Mouse (Mus musculus): ENCODE measurements around the gene Mcm2. TPM values are rescaled to one million over a fixed set of nuclear protein-coding genes. Genes with fewer than 3 reads are reported as not detected.

The Mcm2 gene
- total and polyA plus RNA-seq, 2 experiments from 2014 or later: 21.7 to 37.0 TPM

GRCm38 (mm10) chr6:88940090-88940916 lies 41.7 kb upstream of the Mcm2 start:
- Histone ChIP-seq H3K4me2 (ENCODE audit: low read depth, low read length) (no peak overlapping the region), H3K36me3 (ENCODE audit: insufficient read depth, low read length) (no peaks in the 10 kb centered on the region), H3K4me1 (ENCODE audit: insufficient read depth, low read length) (peaks cover 25% of the 10 kb centered on the region), H3K4me3 (ENCODE audit: low read length) (no peak overlapping the region), H3K27me3 (ENCODE audit: insufficient read depth, low read length) (no peaks in the 10 kb centered on the region), H3K27ac (no peak overlapping the region), H3K9ac (replicated peaks; ENCODE audit: low read length) (no peak overlapping the region), H3K9me3 (ENCODE audit: low read length) (no peaks in the 10 kb centered on the region)
- 57% methylated on average over 9 of the region's 9 CpGs for WGBS
- DNase-seq (ENCODE audit: low spot score) (no peak), ATAC-seq (no peak)
- TF ChIP-seq CTCF (IDR thresholded peaks at IDR 0.05; ENCODE audit: low read depth): no peak

- Histone ChIP-seq H3K4me1 (ENCODE audit: insufficient read depth, low read length) (peaks cover 33% of the 10 kb centered on the region), H3K36me3 (ENCODE audit: insufficient read depth, low read length) (no peaks in the 10 kb centered on the region), H3K9me3 (ENCODE audit: low read length) (no peaks in the 10 kb centered on the region), H3K9ac (replicated peaks; ENCODE audit: low read length) (no peak overlapping the region), H3K27me3 (ENCODE audit: insufficient read depth, low read length) (no peaks in the 10 kb centered on the region), H3K4me2 (ENCODE audit: low read depth, low read length) (no peak overlapping the region), H3K4me3 (ENCODE audit: low read length) (no peak overlapping the region), H3K27ac (no peak overlapping the region)
- 31% methylated on average over 12 of the region's 12 CpGs for WGBS
- ATAC-seq: no peak
- TF ChIP-seq CTCF (IDR thresholded peaks at IDR 0.05; ENCODE audit: low read depth): no peak
- no peak for DNase-seq (ENCODE audit: low spot score)
These were observed 40.9 kb upstream of the Mcm2 start for GRCm38 (mm10) chr6:88939281-88940089.

- DNase-seq (ENCODE audit: low spot score) (no peak), ATAC-seq (no peak)
- no peak for TF ChIP-seq CTCF (IDR thresholded peaks at IDR 0.05; ENCODE audit: low read depth)
- no peak overlapping the region for H3K4me2 ChIP-seq (ENCODE audit: low read depth, low read length)
- H3K36me3 ChIP-seq (ENCODE audit: insufficient read depth, low read length): no peaks in the 10 kb centered on the region
- no peak overlapping the region for H3K9ac ChIP-seq (replicated peaks; ENCODE audit: low read length)
- H3K9me3 ChIP-seq (ENCODE audit: low read length): no peaks in the 10 kb centered on the region
- H3K4me3 ChIP-seq (ENCODE audit: low read length): no peak overlapping the region
- no peaks in the 10 kb centered on the region for H3K27me3 ChIP-seq (ENCODE audit: insufficient read depth, low read length)
- 45% methylated on average over 5 of the region's 5 CpGs for WGBS
- H3K4me1 ChIP-seq (ENCODE audit: insufficient read depth, low read length): peaks cover 35% of the 10 kb centered on the region
- no peak overlapping the region for H3K27ac ChIP-seq
These were observed 40.1 kb upstream of the Mcm2 start for GRCm38 (mm10) chr6:88938664-88939055.

GRCm38 (mm10) chr6:88937971-88938663 lies 39.5 kb upstream of the Mcm2 start:
- peak; percentile 51 for DNase-seq (ENCODE audit: low spot score)

GRCm38 (mm10) chr6:88937214-88937549 lies 38.6 kb upstream of the Mcm2 start:
- Histone ChIP-seq H3K27ac (no peak overlapping the region), H3K4me2 (ENCODE audit: low read depth, low read length) (no peak overlapping the region), H3K9me3 (ENCODE audit: low read length) (no peaks in the 10 kb centered on the region), H3K4me1 (ENCODE audit: insufficient read depth, low read length) (peaks cover 27% of the 10 kb centered on the region), H3K4me3 (ENCODE audit: low read length) (no peak overlapping the region), H3K27me3 (ENCODE audit: insufficient read depth, low read length) (no peaks in the 10 kb centered on the region), H3K36me3 (ENCODE audit: insufficient read depth, low read length) (no peaks in the 10 kb centered on the region), H3K9ac (replicated peaks; ENCODE audit: low read length) (no peak overlapping the region)
- WGBS: 35% methylated on average over 4 of the region's 4 CpGs
- no peak for TF ChIP-seq CTCF (IDR thresholded peaks at IDR 0.05; ENCODE audit: low read depth)
- DNase-seq (ENCODE audit: low spot score): no peak
- ATAC-seq: no peak

More at GRCm38 (mm10) chr6:88937971-88938663, 39.5 kb upstream of the Mcm2 start:
- ATAC-seq: peak; percentile 57
- H3K27ac ChIP-seq: peak overlapping the region; percentile 36; the same call in 1 of the 2 replicates
- no peak for TF ChIP-seq CTCF (IDR thresholded peaks at IDR 0.05; ENCODE audit: low read depth)
- H3K4me1 ChIP-seq (ENCODE audit: insufficient read depth, low read length): peaks cover 35% of the 10 kb centered on the region
- no peaks in the 10 kb centered on the region for H3K9me3 ChIP-seq (ENCODE audit: low read length)
- no peak overlapping the region for H3K4me2 ChIP-seq (ENCODE audit: low read depth, low read length)
- H3K4me3 ChIP-seq (ENCODE audit: low read length): no peak overlapping the region
- H3K27me3 ChIP-seq (ENCODE audit: insufficient read depth, low read length): no peaks in the 10 kb centered on the region
- 10% methylated on average over 4 of the region's 4 CpGs for WGBS
- H3K36me3 ChIP-seq (ENCODE audit: insufficient read depth, low read length): no peaks in the 10 kb centered on the region
- no peak overlapping the region for H3K9ac ChIP-seq (replicated peaks; ENCODE audit: low read length)

- no peaks in the 10 kb centered on the region for H3K9me3 ChIP-seq (ENCODE audit: low read length)
- WGBS: 56% methylated on average over 13 of the region's 13 CpGs
- ATAC-seq (no peak), DNase-seq (ENCODE audit: low spot score) (no peak)
- no peak overlapping the region for H3K4me3 ChIP-seq (ENCODE audit: low read length)
- H3K9ac ChIP-seq (replicated peaks; ENCODE audit: low read length): no peak overlapping the region
- no peak overlapping the region for H3K27ac ChIP-seq
- no peaks in the 10 kb centered on the region for H3K36me3 ChIP-seq (ENCODE audit: insufficient read depth, low read length)
- H3K4me2 ChIP-seq (ENCODE audit: low read depth, low read length): no peak overlapping the region
- no peak for TF ChIP-seq CTCF (IDR thresholded peaks at IDR 0.05; ENCODE audit: low read depth)
- H3K27me3 ChIP-seq (ENCODE audit: insufficient read depth, low read length): no peaks in the 10 kb centered on the region
- peaks cover 27% of the 10 kb centered on the region for H3K4me1 ChIP-seq (ENCODE audit: insufficient read depth, low read length)
These were observed 38.0 kb upstream of the Mcm2 start for GRCm38 (mm10) chr6:88936342-88937213.

All from hindbrain, postnatal 0 days (tissue).